Mouse (Mus musculus) embryo, embryonic 10.5 days (tissue): ENCODE measurements around the gene P2rx7.
A peak's percentile ranks its signal among the peaks of the same experiment; 100 is the strongest.

Experiments
- DNase-seq: peaks from one replicate; pipeline ENCODE4 v3.0.0-alpha.2; 2015; ENCODE audit warnings: low spot score

P2rx7 gene

DNA sequence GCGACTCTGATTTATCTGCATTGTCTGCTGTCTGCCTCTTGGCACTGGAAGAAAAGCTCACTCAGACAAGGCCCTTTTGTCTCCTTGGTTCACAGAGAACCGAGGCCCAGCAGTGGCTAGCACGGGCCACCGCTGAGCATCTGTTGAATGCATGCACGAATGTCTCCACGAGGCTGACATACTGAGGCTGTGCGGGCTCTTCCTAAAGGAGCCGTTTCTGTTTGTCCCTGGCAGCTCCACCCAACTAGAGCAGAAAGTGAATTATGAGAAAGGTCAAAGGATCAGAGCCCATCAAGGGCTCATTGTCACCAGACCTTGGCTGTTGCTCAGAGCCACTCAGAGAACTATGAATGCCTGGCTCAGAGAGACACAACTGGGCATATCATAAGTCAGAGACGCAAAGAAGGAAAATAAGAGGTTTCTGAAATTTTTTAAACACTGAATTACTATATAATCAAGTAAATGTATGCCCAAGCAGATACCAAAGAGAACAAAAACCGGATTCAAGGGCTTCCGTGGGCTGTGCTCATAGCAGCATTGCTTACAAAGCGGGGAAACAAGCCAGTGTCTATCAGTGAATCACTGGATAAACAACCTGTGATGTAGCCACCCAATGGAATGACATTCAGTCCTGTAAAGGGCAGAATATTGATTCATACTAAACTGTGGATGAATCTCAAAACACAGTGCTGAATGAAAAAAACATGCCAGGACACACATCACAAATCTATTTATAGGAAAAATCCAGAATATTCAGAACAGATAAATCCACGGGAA, 49.9 kb downstream of the P2rx7 start:
- DNase-seq: peak; percentile 88

DNA sequence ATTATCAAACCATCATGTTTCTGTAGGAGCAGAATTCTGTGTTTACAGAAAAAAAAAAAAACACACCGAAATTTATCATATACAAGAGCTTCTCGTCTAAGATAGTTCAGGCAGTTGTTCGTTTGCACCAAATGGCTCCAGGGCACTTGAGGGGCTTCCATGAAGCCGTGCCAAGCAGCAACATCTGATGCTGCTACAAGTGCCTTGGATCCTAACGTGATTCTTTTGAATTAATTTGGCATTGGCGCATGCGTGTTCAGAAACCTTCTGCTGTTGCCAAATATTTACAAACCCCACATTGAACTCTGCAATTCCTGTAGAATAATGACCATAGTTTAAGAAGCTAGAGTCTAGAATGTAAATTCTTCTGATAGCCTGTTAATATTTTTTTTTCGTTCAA, 51.8 kb downstream of the P2rx7 start:
- DNase-seq: no peak

- DNase-seq: no peak
These were observed 54.5 kb downstream of the P2rx7 start for GRCm38 (mm10) chr5:122698041-122698700.

GRCm38 (mm10) chr5:122698701-122699060, 55.0 kb downstream of the P2rx7 start:
- no peak for DNase-seq

GRCm38 (mm10) chr5:122700109-122700836, 56.6 kb downstream of the P2rx7 start:
- no peak for DNase-seq

GRCm38 (mm10) chr5:122700837-122701212, 57.1 kb downstream of the P2rx7 start:
- DNase-seq: no peak

- DNase-seq: no peak
These were observed 58.4 kb downstream of the P2rx7 start for GRCm38 (mm10) chr5:122702156-122702555.

GRCm38 (mm10) chr5:122703574-122703973, 59.9 kb downstream of the P2rx7 start:
- DNase-seq: no peak

DNA sequence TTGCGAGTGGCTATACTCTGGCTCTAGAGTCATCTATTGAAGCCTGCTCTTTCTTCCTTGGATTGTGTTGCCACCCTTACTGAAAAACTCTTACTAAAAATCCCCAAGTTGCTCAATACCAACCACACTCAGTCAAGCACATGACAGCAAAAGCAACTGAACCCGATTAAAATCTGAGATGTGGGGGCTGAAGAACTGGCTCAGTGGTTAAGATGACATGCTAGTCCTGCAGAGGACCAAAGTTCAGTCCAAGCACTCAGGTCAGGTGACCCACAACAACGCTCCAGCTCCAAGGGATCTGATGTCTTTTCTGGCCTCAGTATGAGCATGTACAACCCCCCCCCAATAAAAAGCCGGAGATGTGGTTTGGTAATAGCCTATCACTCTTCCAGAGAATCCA, 60.9 kb downstream of the P2rx7 start:
- DNase-seq: no peak

GRCm38 (mm10) chr5:122705174-122705573, 61.5 kb downstream of the P2rx7 start:
- DNase-seq: no peak

GRCm38 (mm10) chr5:122706917-122707275, 63.2 kb downstream of the P2rx7 start:
- no peak for DNase-seq

- DNase-seq: peak; percentile 81
These were observed 63.8 kb downstream of the P2rx7 start, which contains the start of gene P2rx4 for GRCm38 (mm10) chr5:122707276-122708181. Gene P2rx4 (plus strand): TSS chr5:122707544.

DNA sequence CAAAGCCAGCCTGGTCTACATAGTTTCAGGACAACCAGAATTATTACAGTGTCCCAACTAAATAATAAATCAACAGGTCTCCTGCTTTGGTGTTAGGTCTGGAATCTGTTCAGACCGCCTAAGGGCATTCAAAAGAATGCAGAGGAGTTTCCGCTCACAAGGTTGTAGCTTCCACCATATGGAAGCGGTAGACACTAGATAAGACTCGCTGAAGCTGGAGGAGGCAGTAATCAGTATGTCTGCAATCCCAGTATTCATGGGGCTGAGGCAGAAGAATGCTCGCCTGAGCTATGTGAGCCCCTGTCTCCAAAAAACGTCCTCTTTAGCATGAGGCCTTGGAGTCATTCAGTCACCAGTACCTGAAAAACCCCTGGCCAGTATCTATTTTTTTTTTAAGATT, 65.1 kb downstream of the P2rx7 start:
- no peak for DNase-seq

- DNase-seq: no peak
These were observed 72.0 kb downstream of the P2rx7 start for GRCm38 (mm10) chr5:122715723-122716122.

DNA sequence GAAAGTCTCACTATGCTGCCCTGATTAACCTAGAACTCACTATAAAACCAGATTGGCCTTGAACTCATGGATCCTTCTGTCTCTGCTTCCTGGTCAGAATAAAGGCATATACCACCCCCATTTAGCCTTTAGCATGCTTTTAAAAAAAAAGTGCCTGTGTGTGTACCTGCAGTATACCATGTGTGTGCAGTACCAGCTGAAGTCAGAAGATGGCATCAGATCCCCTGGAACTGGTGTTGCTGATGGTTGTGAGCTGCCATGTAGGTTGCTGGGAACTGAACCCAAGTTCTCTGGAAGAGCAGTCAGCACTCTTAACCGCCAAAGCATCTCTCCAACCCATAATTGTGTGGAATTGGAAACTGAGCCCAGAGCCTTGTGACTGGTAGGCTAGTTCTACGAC, 73.1 kb downstream of the P2rx7 start:
- DNase-seq: no peak

GRCm38 (mm10) chr5:122718400-122718799, 74.7 kb downstream of the P2rx7 start:
- no peak for DNase-seq

DNA sequence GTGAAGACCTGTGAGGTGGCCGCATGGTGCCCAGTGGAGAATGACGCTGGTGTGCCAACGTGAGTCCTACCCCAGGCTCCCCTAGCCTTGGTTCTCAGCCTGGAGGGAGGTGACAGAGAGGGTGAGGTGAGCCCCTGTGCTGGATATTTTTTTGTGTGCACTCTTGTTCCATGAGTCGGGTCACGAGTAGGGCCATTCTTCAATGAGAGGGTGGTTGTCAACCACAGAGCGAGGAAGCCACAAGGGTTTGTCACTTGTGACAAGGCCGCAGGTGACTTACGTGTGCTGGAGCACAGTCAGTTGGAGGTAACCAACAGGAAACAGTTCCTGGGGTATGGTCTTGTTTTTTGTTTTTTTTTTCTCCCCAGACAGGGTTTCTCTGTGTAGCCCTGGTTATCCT, 75.5 kb downstream of the P2rx7 start:
- DNase-seq: no peak

- no peak for DNase-seq
These were observed 81.7 kb downstream of the P2rx7 start for GRCm38 (mm10) chr5:122725453-122725852.

GRCm38 (mm10) chr5:122726068-122726467, 82.4 kb downstream of the P2rx7 start:
- DNase-seq: peak; percentile 90

DNA sequence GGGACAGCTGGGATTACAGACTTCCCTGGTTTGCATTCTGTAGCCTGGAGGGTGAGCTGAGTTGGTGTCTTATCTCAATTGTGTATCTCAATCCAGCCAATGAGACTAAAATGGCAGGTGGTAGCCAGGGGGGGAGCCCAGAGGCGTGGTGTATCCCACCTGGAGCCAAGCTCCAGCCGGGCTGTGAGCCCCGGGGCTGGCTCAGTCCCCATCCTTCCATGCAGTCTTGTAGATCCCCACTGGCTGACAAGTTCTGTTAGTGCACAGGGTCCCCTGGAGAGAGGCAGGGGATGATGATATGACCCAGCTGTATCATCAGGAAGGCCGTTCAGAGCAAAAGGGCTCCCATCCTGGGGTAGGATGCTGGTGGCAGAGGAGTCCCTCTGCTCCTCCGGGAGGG, 82.9 kb downstream of the P2rx7 start:
- DNase-seq: no peak

DNA sequence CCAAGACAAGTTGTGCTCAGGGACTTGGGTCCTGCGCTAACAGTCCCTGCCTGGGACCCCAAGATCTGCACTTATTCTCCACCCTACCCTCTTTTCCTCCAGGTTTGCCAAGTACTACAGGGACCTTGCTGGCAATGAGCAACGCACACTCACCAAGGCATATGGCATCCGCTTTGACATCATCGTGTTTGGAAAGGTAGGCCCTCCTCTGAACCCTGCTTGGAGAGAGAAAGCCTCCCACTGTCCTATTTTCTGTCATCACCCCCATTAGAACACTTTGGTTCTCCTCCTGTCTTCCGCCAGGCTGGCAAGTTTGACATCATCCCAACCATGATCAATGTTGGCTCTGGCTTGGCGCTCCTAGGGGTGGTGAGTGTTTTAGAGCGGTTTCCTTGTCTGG, 83.4 kb downstream of the P2rx7 start:
- no peak for DNase-seq

DNA sequence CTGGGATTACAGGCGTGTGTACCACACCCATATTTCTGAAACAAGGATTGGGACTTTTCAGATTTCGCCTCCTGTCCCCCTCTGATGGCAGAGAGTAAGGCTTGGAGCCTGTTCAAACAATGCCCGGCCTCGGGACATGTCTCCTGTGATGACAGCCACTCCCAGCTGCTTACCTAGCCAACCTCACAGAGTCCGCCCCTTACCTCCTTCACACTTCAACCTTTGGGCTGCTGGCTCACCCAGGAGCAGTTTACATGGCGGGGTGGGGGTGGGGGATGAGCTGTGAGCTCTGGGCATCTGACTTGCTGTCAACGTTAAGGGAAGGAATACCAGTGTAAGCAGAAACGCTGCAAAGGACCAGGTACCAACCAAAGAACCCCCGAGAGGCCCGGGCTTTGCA, 87.1 kb downstream of the P2rx7 start:
- no peak for DNase-seq
